Mouse (Mus musculus): ENCODE results near the gene Gm42906. TPM values are rescaled to one million over a fixed set of nuclear protein-coding genes. Genes with fewer than 3 reads are reported as not detected.

Gm42906 gene
- total and polyA plus RNA-seq, 2 experiments from 2014 or later: not detected

GRCm38 (mm10) chr5:151105054-151105971 is 322.6 kb downstream of the Gm42906 start:
- DNase-seq (ENCODE audit: low spot score) (no peak), ATAC-seq (no peak)
- 79% methylated on average over 10 of the region's 10 CpGs for WGBS
- Histone ChIP-seq H3K4me3 (ENCODE audit: low read length) (no peak overlapping the region), H3K9me3 (ENCODE audit: low read length) (no peaks in the 10 kb centered on the region), H3K4me1 (ENCODE audit: insufficient read depth, low read length) (0 out of 2 replicates have a peak, but pooled peaks cover 3% of the 10 kb centered on the region), H3K9ac (replicated peaks; ENCODE audit: low read length) (no peak overlapping the region), H3K36me3 (ENCODE audit: insufficient read depth, low read length) (no peaks in the 10 kb centered on the region), H3K27ac (no peak overlapping the region), H3K27me3 (ENCODE audit: insufficient read depth, low read length) (no peaks in the 10 kb centered on the region), H3K4me2 (ENCODE audit: low read depth, low read length) (no peak overlapping the region)
- no peak for TF ChIP-seq CTCF (IDR thresholded peaks at IDR 0.05; ENCODE audit: low read depth)

GRCm38 (mm10) chr5:151104354-151105053 is 323.5 kb downstream of the Gm42906 start:
- Histone ChIP-seq H3K27ac (no peak overlapping the region), H3K9me3 (ENCODE audit: low read length) (no peaks in the 10 kb centered on the region), H3K27me3 (ENCODE audit: insufficient read depth, low read length) (no peaks in the 10 kb centered on the region), H3K36me3 (ENCODE audit: insufficient read depth, low read length) (no peaks in the 10 kb centered on the region), H3K4me3 (ENCODE audit: low read length) (no peak overlapping the region), H3K9ac (replicated peaks; ENCODE audit: low read length) (no peak overlapping the region), H3K4me1 (ENCODE audit: insufficient read depth, low read length) (0 out of 2 replicates have a peak, but pooled peaks cover 3% of the 10 kb centered on the region), H3K4me2 (ENCODE audit: low read depth, low read length) (no peak overlapping the region)
- WGBS: 56% methylated on average over 9 of the region's 9 CpGs
- no peak for ATAC-seq
- no peak for TF ChIP-seq CTCF (IDR thresholded peaks at IDR 0.05; ENCODE audit: low read depth)
- DNase-seq (ENCODE audit: low spot score): no peak

DNA sequence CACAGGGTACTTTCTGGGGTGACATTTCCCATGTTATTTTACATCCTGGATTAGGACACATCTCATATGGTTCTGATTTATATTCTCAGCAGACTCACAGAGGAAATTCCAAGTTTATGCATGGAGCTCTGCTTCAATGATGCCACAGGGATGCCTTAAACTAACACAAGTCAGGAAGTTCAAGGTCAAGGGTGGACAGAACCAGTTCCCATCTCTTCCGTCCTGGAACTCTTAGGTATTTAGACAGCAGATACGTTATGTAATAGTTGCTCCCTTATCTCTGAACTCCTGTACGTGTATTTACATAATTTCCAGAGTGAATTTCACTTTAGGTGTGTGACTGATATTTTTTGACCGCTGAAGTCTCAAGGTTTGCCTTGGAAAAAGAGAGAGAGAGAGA is 324.7 kb downstream of the Gm42906 start:
- TF ChIP-seq CTCF (IDR thresholded peaks at IDR 0.05; ENCODE audit: low read depth): no peak
- no peaks in the 10 kb centered on the region for H3K9me3 ChIP-seq (ENCODE audit: low read length)
- DNase-seq (ENCODE audit: low spot score) (no peak), ATAC-seq (no peak)
- 84% methylated on average over 4 of the region's 4 CpGs for WGBS
- H3K9ac ChIP-seq (replicated peaks; ENCODE audit: low read length): no peak overlapping the region
- H3K4me3 ChIP-seq (ENCODE audit: low read length): no peak overlapping the region
- no peak overlapping the region for H3K4me2 ChIP-seq (ENCODE audit: low read depth, low read length)
- H3K36me3 ChIP-seq (ENCODE audit: insufficient read depth, low read length): no peaks in the 10 kb centered on the region
- H3K27me3 ChIP-seq (ENCODE audit: insufficient read depth, low read length): no peaks in the 10 kb centered on the region
- no peak overlapping the region for H3K27ac ChIP-seq
- H3K4me1 ChIP-seq (ENCODE audit: insufficient read depth, low read length): no peaks in the 10 kb centered on the region

DNA sequence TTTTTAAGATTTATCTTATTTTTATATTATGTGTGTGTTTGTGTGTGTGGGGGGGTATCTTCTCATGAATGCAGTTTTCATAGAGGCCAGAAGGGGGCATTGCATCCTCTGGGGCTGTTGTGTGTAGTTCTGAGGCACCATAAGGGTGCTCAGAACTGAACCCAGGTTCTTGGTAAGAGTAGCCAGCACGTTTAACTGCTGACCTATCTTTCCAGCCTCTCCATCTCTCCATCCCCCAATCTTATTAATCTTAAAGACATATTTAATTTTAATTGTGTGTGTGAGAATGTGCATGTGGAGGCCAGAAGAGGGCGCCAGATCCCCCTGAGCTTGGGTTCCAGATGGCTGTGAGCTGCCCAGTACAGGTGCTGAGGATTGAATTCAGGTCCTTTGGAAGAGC is 325.7 kb downstream of the Gm42906 start:
- DNase-seq (ENCODE audit: low spot score): no peak
- Histone ChIP-seq H3K4me1 (ENCODE audit: insufficient read depth, low read length) (no peaks in the 10 kb centered on the region), H3K27me3 (ENCODE audit: insufficient read depth, low read length) (no peaks in the 10 kb centered on the region), H3K4me2 (ENCODE audit: low read depth, low read length) (no peak overlapping the region), H3K27ac (no peak overlapping the region), H3K9ac (replicated peaks; ENCODE audit: low read length) (no peak overlapping the region), H3K36me3 (ENCODE audit: insufficient read depth, low read length) (no peaks in the 10 kb centered on the region), H3K9me3 (ENCODE audit: low read length) (no peaks in the 10 kb centered on the region), H3K4me3 (ENCODE audit: low read length) (no peak overlapping the region)
- ATAC-seq: no peak
- WGBS: 44% methylated on average over 2 of the region's 2 CpGs
- TF ChIP-seq CTCF (IDR thresholded peaks at IDR 0.05; ENCODE audit: low read depth): 0 out of 2 replicates have a peak, but pooled peaks have one; percentile 23

- no peak for DNase-seq (ENCODE audit: low spot score)
- WGBS: 86% methylated on average over 6 of the region's 6 CpGs
Observed at GRCm38 (mm10) chr5:151096012-151096411, 332.0 kb downstream of the Gm42906 start.

GRCm38 (mm10) chr5:151092886-151093665 is 334.9 kb downstream of the Gm42906 start:
- no peak overlapping the region for H3K4me2 ChIP-seq (ENCODE audit: low read depth, low read length)
- no peaks in the 10 kb centered on the region for H3K27me3 ChIP-seq (ENCODE audit: insufficient read depth, low read length)
- H3K36me3 ChIP-seq (ENCODE audit: insufficient read depth, low read length): no peaks in the 10 kb centered on the region
- H3K27ac ChIP-seq: no peak overlapping the region
- no peak for DNase-seq (ENCODE audit: low spot score)
- WGBS: 79% methylated on average over 3 of the region's 3 CpGs
- no peak for ATAC-seq
- no peak for TF ChIP-seq CTCF (IDR thresholded peaks at IDR 0.05; ENCODE audit: low read depth)
- no peak overlapping the region for H3K4me3 ChIP-seq (ENCODE audit: low read length)
- no peaks in the 10 kb centered on the region for H3K9me3 ChIP-seq (ENCODE audit: low read length)
- no peaks in the 10 kb centered on the region for H3K4me1 ChIP-seq (ENCODE audit: insufficient read depth, low read length)
- H3K9ac ChIP-seq (replicated peaks; ENCODE audit: low read length): no peak overlapping the region

More at GRCm38 (mm10) chr5:151096012-151096411, 332.0 kb downstream of the Gm42906 start:
- Histone ChIP-seq H3K27ac (no peak overlapping the region), H3K4me3 (ENCODE audit: low read length) (no peak overlapping the region), H3K27me3 (ENCODE audit: insufficient read depth, low read length) (no peaks in the 10 kb centered on the region), H3K9me3 (ENCODE audit: low read length) (no peaks in the 10 kb centered on the region), H3K9ac (replicated peaks; ENCODE audit: low read length) (no peak overlapping the region), H3K4me2 (ENCODE audit: low read depth, low read length) (no peak overlapping the region), H3K36me3 (ENCODE audit: insufficient read depth, low read length) (no peaks in the 10 kb centered on the region), H3K4me1 (ENCODE audit: insufficient read depth, low read length) (no peaks in the 10 kb centered on the region)
- no peak for ATAC-seq
- no peak for TF ChIP-seq CTCF (IDR thresholded peaks at IDR 0.05; ENCODE audit: low read depth)
